Mouse (Mus musculus) brain, embryonic 14.5 days (tissue): ENCODE results near the gene Fhdc1. TPM values are rescaled to one million over a fixed set of nuclear protein-coding genes. Genes with fewer than 3 reads are reported as not detected.

Experiments used
- DNase-seq: peaks from one replicate; pipeline ENCODE4 v3.0.0-alpha.2; 2011; ENCODE audit warnings: low read depth
- CTCF ChIP-seq: fragments of 200-500 bp; IDR thresholded peaks from 2 replicates; pipeline ENCODE4 v1.5.1; 2012; ENCODE audit warnings: inconsistent platforms, mild to moderate bottlenecking, moderate library complexity, borderline replicate concordance; ENCODE audit not compliant: insufficient read depth, insufficient read length; ENCODE audit errors: extremely low read depth
- POLR2A ChIP-seq: fragments of 200-500 bp; IDR thresholded peaks from 2 replicates; pipeline ENCODE4 v1.6.1; 2012; ENCODE audit warnings: mild to moderate bottlenecking, inconsistent platforms, borderline replicate concordance; ENCODE audit not compliant: poor library complexity, insufficient read depth, insufficient read length, severe bottlenecking; ENCODE audit errors: extremely low read depth
- polyA plus RNA-seq: library from polyadenylated mRNA; depleted of rRNA; stranded (reverse); fragments of >200 nt; gene quantifications from 2 replicates; pipeline ENCODE4 v1.2.3, GENCODE M21; 2012

Gene Fhdc1
- polyA plus RNA-seq, 1 experiment = 3.8 TPM

GRCm38 (mm10) chr3:84492148-84492547 is 11.9 kb upstream of the Fhdc1 start:
- TF ChIP-seq POLR2A = no peak
- TF ChIP-seq CTCF = no peak
- no peak for DNase-seq

DNA sequence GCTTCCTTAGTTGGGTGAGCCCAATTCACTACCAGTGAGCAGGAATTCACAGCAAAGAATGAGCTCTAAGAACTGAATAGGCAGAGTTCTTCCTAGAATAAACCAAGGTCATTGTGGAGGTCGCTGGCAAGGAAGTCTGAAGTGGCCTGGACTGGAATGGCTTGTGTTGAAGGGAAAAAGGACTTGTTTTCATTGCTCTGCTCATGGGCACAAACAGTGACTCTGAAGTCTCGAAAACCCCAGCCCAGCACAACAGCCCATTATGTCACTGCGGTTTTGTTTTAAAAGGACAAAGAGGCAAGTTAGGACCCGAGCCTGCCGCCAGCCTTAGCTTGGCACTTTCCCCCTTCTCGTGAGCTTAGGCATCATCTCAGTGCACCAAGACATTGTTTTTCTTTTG is 8.5 kb upstream of the Fhdc1 start:
- TF ChIP-seq CTCF (no peak), POLR2A (no peak)
- peak; percentile 42 for DNase-seq

- TF ChIP-seq POLR2A (no peak), CTCF (no peak)
- DNase-seq = no peak
Measured at GRCm38 (mm10) chr3:84484891-84485290, 4.7 kb upstream of the Fhdc1 start.

DNA sequence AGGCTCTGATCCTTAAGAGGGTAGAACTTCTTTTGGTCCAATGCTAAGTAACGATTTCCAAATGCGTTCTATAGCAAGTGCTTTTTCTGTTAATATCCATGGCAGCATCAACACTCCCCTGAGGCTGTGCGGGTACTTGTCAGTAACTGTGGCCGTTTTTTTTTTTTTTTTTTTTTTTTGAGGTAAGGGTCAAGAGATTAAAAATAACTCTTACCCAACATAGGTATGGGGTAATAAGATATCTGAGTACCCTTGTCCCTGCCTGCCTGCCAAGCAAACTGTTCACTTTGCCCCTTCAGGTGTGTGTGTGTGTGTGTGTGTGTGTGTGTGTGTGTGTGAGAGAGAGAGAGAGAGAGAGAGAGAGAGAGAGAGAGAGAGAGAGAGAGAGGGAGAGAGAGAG is 4.1 kb upstream of the Fhdc1 start:
- TF ChIP-seq POLR2A (no peak), CTCF (no peak)
- DNase-seq = no peak

DNA sequence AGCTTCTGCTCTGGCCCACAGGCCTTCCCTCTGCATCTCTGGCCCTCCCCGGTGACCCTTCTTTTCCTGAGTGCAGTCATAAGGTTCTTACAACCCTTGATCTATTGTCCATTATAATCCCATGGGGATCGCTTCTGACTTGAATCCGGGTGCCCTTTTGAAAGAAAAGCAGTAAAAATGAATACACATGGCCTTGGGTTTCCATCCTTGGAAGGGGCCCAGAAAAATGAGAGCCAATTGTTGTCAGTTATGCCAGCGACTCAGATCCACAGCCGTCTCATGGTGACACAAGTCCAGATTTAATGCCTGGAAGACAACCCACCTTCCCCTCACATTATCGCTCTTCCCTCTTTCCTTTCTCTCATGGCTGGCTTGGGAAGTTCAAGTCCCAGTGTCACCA is 1.9 kb upstream of the Fhdc1 start:
- DNase-seq = no peak
- TF ChIP-seq CTCF (no peak), POLR2A (no peak)

DNA sequence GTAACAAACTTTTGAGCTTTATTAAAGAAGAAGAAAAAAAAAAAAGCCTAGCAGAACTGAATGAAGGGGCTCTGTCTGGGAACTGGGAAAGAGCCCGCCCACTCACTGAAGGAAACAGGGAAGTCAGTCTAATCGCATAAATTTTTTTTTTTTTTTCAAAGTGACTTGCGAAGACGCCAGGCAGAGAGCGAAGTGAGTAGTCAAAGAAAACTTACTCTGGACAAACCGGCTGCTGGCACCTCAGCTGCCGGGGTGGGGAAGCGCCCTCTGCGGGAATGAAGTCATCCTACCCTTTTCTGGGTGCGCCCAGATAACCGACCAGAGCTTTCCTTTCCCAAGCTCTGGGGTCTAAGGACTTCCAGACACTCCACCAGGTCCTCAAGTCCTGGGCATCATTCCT is 875 bp upstream of the Fhdc1 start:
- TF ChIP-seq POLR2A = no peak
- TF ChIP-seq CTCF = peak; percentile 48; the same call in 1 of the 2 replicates
- peak; percentile 68 for DNase-seq

DNA sequence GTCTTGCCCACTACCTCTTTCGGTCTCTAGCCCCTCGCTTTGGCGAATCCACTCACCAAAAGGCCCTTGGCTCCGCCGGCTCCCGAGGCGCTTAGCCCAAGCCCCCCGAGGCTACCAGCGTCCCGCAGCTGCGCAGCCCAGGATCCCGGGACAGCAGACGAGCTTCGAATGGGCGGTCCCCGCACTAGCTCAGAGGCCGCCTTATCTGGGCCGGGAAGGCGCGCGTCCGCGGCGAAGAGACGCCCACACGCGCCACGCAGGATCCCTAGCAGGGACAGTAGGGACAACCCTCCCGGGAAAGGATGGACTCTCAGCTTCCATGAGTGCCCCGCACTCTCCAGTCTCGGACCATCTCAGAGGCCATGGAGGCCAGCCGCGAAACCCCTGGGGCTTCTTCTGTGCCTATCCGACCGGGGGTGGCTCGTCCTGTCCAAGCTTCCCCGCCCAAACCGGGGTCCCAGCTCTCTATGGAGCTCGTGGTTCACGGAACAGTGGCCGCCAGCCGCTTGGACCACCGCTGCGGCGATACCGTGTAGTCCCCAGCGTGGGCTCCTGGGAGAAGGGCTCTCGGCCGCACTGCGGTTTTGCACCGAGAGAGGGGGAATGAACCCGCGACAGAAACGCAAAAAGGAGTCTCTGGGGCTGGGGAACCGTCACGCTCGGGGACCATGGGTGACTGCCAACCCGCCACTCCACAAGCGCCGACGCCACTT is 780 bp downstream of the Fhdc1 start:
- TF ChIP-seq POLR2A (no peak), CTCF (no peak)
- DNase-seq = peak; percentile 56

- TF ChIP-seq CTCF (no peak), POLR2A (no peak)
- DNase-seq = no peak
Measured at GRCm38 (mm10) chr3:84478896-84479292, 1.3 kb downstream of the Fhdc1 start.

GRCm38 (mm10) chr3:84478195-84478594 is 2.0 kb downstream of the Fhdc1 start:
- DNase-seq = no peak

GRCm38 (mm10) chr3:84477498-84477897 is 2.7 kb downstream of the Fhdc1 start:
- TF ChIP-seq CTCF (no peak), POLR2A (no peak)
- DNase-seq = no peak

More at GRCm38 (mm10) chr3:84478195-84478594, 2.0 kb downstream of the Fhdc1 start:
- TF ChIP-seq CTCF (no peak), POLR2A (no peak)

- no peak for TF ChIP-seq POLR2A
- TF ChIP-seq CTCF = no peak
- DNase-seq = no peak
Measured at GRCm38 (mm10) chr3:84474981-84475775, 5.1 kb downstream of the Fhdc1 start.
